Mouse (Mus musculus): Measurements from ENCODE around the gene Chsy1. TPM values are rescaled to one million over a fixed set of nuclear protein-coding genes. Genes with fewer than 3 reads are reported as not detected.

Chsy1 gene
- total and polyA plus RNA-seq, 3 experiments: 2.4 to 7.1 (median 4.6) TPM

DNA sequence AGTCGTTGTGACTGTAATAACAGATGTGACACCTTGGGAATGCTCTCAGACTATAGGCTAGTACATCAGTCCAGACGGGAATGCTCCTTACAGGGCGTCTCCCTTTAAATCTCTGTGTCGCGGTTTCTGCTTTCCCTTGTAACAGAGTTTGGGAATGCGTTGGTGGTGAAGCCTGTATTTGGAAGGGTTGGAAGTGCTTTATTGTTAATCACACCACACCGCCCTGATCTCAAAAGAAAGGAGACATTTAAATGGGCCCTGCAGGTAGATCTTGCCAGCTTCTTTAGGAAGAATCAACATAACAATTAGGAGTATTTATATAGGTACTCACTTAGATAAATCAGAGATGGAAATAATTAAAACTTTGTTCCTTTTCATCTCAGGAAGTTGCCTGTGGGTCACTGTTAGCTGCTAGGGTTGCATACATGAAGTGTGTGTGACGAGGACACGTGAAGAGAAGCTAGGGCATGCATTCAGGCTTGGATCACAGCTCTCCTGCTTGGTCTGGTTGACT, 49.4 kb downstream of the Chsy1 start:
- no peaks in the 10 kb centered on the region for H3K9me3 ChIP-seq (replicated peaks)
- TF ChIP-seq GATA2 (IDR thresholded peaks at IDR 0.05; ENCODE audit: borderline replicate concordance, low read depth, low read length) (no peak), POLR2AphosphoS5 (IDR thresholded peaks at IDR 0.05; ENCODE audit: insufficient replicate concordance, low read depth, low read length) (no peak), TAL1 (conservative IDR thresholded peaks at IDR 0.05; ENCODE audit: low read depth, low read length) (no peak), CTCF (IDR thresholded peaks at IDR 0.05; ENCODE audit: low read depth, low read length) (no peak), GATA1 (IDR thresholded peaks at IDR 0.05; ENCODE audit: borderline replicate concordance, low read length) (no peak)
- ATAC-seq (ENCODE audit: extremely low read depth, insufficient number of reproducible peaks, low FRiP score, poor library complexity, severe bottlenecking) (no peak), DNase-seq (ENCODE audit: low spot score) (no peak)
- H3K4me1 ChIP-seq (ENCODE audit: insufficient read depth, low read depth, low read length): peaks cover 22% of the 10 kb centered on the region
- no peak overlapping the region for H3K4me3 ChIP-seq (ENCODE audit: low read depth, low read length)
- H3K36me3 ChIP-seq (replicated peaks): peaks cover 51% of the 10 kb centered on the region
- no peaks in the 10 kb centered on the region; the same call in 1 of the 2 replicates for H3K27me3 ChIP-seq (ENCODE audit: insufficient read depth, low read length)

DNA sequence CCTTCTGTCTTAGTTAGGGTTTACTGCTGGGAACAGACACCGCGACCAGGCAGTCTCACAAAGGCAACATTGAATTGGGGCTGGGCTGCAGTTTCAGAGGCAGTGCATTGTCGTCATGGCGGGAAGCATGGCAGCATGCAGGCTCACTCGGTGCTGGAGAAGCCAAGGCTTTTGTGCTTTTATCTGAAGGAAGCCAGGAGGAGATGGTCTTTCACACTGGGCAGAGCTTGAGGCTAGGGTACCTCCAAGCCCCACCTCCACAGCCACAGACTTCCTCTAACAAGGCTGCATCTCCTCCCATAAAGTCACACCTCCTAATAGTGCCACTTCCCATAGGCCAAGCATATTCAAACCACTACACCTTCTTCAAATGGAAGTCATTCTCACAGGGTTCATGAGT, 50.6 kb downstream of the Chsy1 start:
- Histone ChIP-seq H3K36me3 (replicated peaks) (peaks cover 46% of the 10 kb centered on the region), H3K27me3 (ENCODE audit: insufficient read depth, low read length) (no peaks in the 10 kb centered on the region; the same call in 1 of the 2 replicates), H3K9me3 (replicated peaks) (no peaks in the 10 kb centered on the region), H3K4me3 (ENCODE audit: low read depth, low read length) (no peak overlapping the region), H3K4me1 (ENCODE audit: insufficient read depth, low read depth, low read length) (peaks cover 16% of the 10 kb centered on the region)
- DNase-seq (ENCODE audit: low spot score) (no peak), ATAC-seq (ENCODE audit: extremely low read depth, insufficient number of reproducible peaks, low FRiP score, poor library complexity, severe bottlenecking) (no peak)
- no peak for TF ChIP-seq GATA2 (IDR thresholded peaks at IDR 0.05; ENCODE audit: borderline replicate concordance, low read depth, low read length)
- no peak for TF ChIP-seq POLR2AphosphoS5 (IDR thresholded peaks at IDR 0.05; ENCODE audit: insufficient replicate concordance, low read depth, low read length)
- TF ChIP-seq TAL1 (conservative IDR thresholded peaks at IDR 0.05; ENCODE audit: low read depth, low read length): no peak
- no peak for TF ChIP-seq GATA1 (IDR thresholded peaks at IDR 0.05; ENCODE audit: borderline replicate concordance, low read length)
- no peak for TF ChIP-seq CTCF (IDR thresholded peaks at IDR 0.05; ENCODE audit: low read depth, low read length)

DNA sequence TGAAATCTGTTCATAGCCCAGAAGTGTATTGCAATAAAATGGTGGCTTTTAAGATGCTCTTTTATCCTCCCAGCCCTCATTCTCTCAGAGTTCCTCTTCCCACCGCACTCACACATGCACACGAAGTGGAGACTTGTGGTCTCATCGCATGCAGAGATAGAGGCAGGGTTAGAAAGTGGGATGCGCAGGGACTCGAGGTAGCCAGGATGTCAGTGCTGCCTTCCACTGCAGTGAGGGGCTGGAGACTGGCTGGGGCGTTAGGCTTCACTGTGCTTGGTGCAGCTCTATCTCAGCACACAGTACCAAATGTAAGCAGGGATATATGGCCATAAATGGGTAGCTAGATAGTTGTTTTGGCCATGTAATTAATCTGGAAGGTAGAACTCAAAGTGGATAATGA, 52.5 kb downstream of the Chsy1 start:
- H3K4me3 ChIP-seq (ENCODE audit: low read depth, low read length): no peak overlapping the region

DNA sequence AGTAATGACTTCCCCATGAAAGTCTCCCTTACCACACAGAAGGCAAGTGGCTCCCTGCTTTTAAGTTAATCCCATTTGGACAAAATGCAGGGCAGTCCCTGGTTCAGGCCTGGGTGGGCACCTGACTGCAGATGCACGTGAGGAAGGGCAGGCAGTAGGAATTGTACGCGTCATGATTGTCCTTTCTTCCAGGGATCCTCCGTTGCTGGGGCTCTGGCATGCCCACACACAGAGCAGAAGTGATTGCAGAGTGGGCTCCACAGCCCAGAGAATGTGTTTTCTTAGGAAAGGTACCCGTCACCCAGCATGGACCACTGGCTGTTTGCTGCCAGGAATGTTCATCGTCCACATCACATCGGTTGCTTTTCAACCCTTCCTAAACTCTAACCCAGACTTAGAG, 53.2 kb downstream of the Chsy1 start:
- TF ChIP-seq GATA2 (IDR thresholded peaks at IDR 0.05; ENCODE audit: borderline replicate concordance, low read depth, low read length): no peak
- TF ChIP-seq GATA1 (IDR thresholded peaks at IDR 0.05; ENCODE audit: borderline replicate concordance, low read length): no peak
- no peak for TF ChIP-seq CTCF (IDR thresholded peaks at IDR 0.05; ENCODE audit: low read depth, low read length)
- no peak for TF ChIP-seq TAL1 (conservative IDR thresholded peaks at IDR 0.05; ENCODE audit: low read depth, low read length)
- no peak for TF ChIP-seq POLR2AphosphoS5 (IDR thresholded peaks at IDR 0.05; ENCODE audit: insufficient replicate concordance, low read depth, low read length)
- no peak for ATAC-seq (ENCODE audit: extremely low read depth, insufficient number of reproducible peaks, low FRiP score, poor library complexity, severe bottlenecking)
- DNase-seq (ENCODE audit: low spot score): no peak
- H3K9me3 ChIP-seq (replicated peaks): no peaks in the 10 kb centered on the region
- peaks cover 29% of the 10 kb centered on the region for H3K36me3 ChIP-seq (replicated peaks)
- H3K4me3 ChIP-seq (ENCODE audit: low read depth, low read length): no peak overlapping the region
- no peaks in the 10 kb centered on the region; the same call in 1 of the 2 replicates for H3K27me3 ChIP-seq (ENCODE audit: insufficient read depth, low read length)
- H3K4me1 ChIP-seq (ENCODE audit: insufficient read depth, low read depth, low read length): peaks cover 9% of the 10 kb centered on the region

More for the DNA sequence above, 52.5 kb downstream of the Chsy1 start:
- Histone ChIP-seq H3K36me3 (replicated peaks) (peaks cover 32% of the 10 kb centered on the region), H3K9me3 (replicated peaks) (no peaks in the 10 kb centered on the region), H3K4me1 (ENCODE audit: insufficient read depth, low read depth, low read length) (peaks cover 9% of the 10 kb centered on the region), H3K27me3 (ENCODE audit: insufficient read depth, low read length) (no peaks in the 10 kb centered on the region; the same call in 1 of the 2 replicates)
- TF ChIP-seq CTCF (IDR thresholded peaks at IDR 0.05; ENCODE audit: low read depth, low read length) (no peak), TAL1 (conservative IDR thresholded peaks at IDR 0.05; ENCODE audit: low read depth, low read length) (no peak), POLR2AphosphoS5 (IDR thresholded peaks at IDR 0.05; ENCODE audit: insufficient replicate concordance, low read depth, low read length) (no peak), GATA2 (IDR thresholded peaks at IDR 0.05; ENCODE audit: borderline replicate concordance, low read depth, low read length) (no peak), GATA1 (IDR thresholded peaks at IDR 0.05; ENCODE audit: borderline replicate concordance, low read length) (no peak)
- no peak for ATAC-seq (ENCODE audit: extremely low read depth, insufficient number of reproducible peaks, low FRiP score, poor library complexity, severe bottlenecking)
- no peak for DNase-seq (ENCODE audit: low spot score)

- no peak for TF ChIP-seq POLR2AphosphoS5 (IDR thresholded peaks at IDR 0.05; ENCODE audit: insufficient replicate concordance, low read depth, low read length)
- TF ChIP-seq CTCF (IDR thresholded peaks at IDR 0.05; ENCODE audit: low read depth, low read length): no peak
- no peak for TF ChIP-seq GATA1 (IDR thresholded peaks at IDR 0.05; ENCODE audit: borderline replicate concordance, low read length)
- TF ChIP-seq TAL1 (conservative IDR thresholded peaks at IDR 0.05; ENCODE audit: low read depth, low read length): no peak
- no peak for TF ChIP-seq GATA2 (IDR thresholded peaks at IDR 0.05; ENCODE audit: borderline replicate concordance, low read depth, low read length)
- H3K4me3 ChIP-seq (ENCODE audit: low read depth, low read length): no peak overlapping the region
- peaks cover 11% of the 10 kb centered on the region for H3K4me1 ChIP-seq (ENCODE audit: insufficient read depth, low read depth, low read length)
- no peaks in the 10 kb centered on the region for H3K9me3 ChIP-seq (replicated peaks)
- ATAC-seq (ENCODE audit: extremely low read depth, insufficient number of reproducible peaks, low FRiP score, poor library complexity, severe bottlenecking) (no peak), DNase-seq (ENCODE audit: low spot score) (no peak)
- no peaks in the 10 kb centered on the region; the same call in 1 of the 2 replicates for H3K27me3 ChIP-seq (ENCODE audit: insufficient read depth, low read length)
- peaks cover 28% of the 10 kb centered on the region for H3K36me3 ChIP-seq (replicated peaks)
Measured at GRCm38 (mm10) chr7:66162981-66163380, 53.7 kb downstream of the Chsy1 start.

- Histone ChIP-seq H3K4me3 (ENCODE audit: low read depth, low read length) (no peak overlapping the region), H3K36me3 (replicated peaks) (peaks cover 30% of the 10 kb centered on the region), H3K9me3 (replicated peaks) (no peaks in the 10 kb centered on the region), H3K27me3 (ENCODE audit: insufficient read depth, low read length) (no peaks in the 10 kb centered on the region; the same call in 1 of the 2 replicates), H3K4me1 (ENCODE audit: insufficient read depth, low read depth, low read length) (peaks cover 15% of the 10 kb centered on the region)
- TF ChIP-seq POLR2AphosphoS5 (IDR thresholded peaks at IDR 0.05; ENCODE audit: insufficient replicate concordance, low read depth, low read length) (no peak), GATA2 (IDR thresholded peaks at IDR 0.05; ENCODE audit: borderline replicate concordance, low read depth, low read length) (no peak), CTCF (IDR thresholded peaks at IDR 0.05; ENCODE audit: low read depth, low read length) (no peak), TAL1 (conservative IDR thresholded peaks at IDR 0.05; ENCODE audit: low read depth, low read length) (no peak), GATA1 (IDR thresholded peaks at IDR 0.05; ENCODE audit: borderline replicate concordance, low read length) (no peak)
- no peak for ATAC-seq (ENCODE audit: extremely low read depth, insufficient number of reproducible peaks, low FRiP score, poor library complexity, severe bottlenecking)
- no peak for DNase-seq (ENCODE audit: low spot score)
Measured at GRCm38 (mm10) chr7:66164427-66165031, 55.2 kb downstream of the Chsy1 start.
